Mouse (Mus musculus): Measurements from ENCODE around the gene Oxsm. TPM values are rescaled to one million over a fixed set of nuclear protein-coding genes. Genes with fewer than 3 reads are reported as not detected.

Gene Oxsm
- total RNA-seq (2014; fragmentation: Nextera tagmentation) (6.3 and 11.8 TPM in 2 replicates), total RNA-seq (2017) (8.4 and 9.7 TPM in 2 replicates)

DNA sequence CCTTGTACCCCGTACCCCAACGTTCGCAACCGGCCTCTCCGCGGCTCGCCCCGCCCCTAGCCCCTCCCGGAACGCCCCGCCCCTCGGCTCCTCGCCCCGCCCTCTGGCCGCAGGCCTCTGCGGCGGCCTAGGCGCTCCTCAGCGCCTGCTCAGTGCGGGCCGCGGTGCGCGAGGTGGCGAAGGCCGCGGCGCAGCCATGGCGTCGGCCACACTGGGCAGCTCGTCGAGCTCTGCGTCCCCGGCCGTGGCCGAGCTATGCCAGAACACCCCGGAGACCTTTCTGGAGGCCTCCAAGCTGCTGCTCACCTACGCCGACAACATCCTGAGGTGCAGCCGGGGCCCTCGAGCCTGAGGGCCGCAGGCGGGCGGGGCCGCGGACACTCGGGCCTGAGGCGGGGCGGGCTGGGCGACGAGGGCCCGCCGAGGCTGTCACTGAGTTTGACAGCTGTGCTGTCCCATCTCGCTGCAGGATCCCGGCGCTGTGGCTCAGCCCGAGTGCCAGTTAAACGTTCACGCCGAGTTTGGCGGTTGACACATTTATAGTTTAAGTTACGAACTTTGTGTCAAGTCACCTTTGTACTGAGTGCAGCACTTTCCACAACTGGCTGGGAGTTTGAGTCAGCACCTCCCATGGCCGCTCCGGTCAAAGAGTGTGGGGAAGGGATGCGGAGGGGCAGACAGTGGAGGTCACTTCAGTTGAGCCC is at the start of gene Oxsm, which contains the start of gene Ngly1:
Gene Oxsm (minus strand): TSS at position 638 of the 704 bp plus-strand sequence.
Gene Ngly1 (plus strand): TSS at position 110 of the 704 bp plus-strand sequence.
- peak; percentile 73 for ATAC-seq (replicated peaks; ENCODE audit: low FRiP score, low TSS enrichment, poor library complexity, severe bottlenecking)

- no peak for ATAC-seq (replicated peaks; ENCODE audit: low FRiP score, low TSS enrichment, poor library complexity, severe bottlenecking)
These were observed 47.3 kb upstream of the Oxsm start for GRCm38 (mm10) chr14:16296816-16297468.

- ATAC-seq (replicated peaks; ENCODE audit: low FRiP score, low TSS enrichment, poor library complexity, severe bottlenecking) = no peak
These were observed 44.3 kb upstream of the Oxsm start for GRCm38 (mm10) chr14:16293921-16294320.

GRCm38 (mm10) chr14:16293015-16293414 is 43.4 kb upstream of the Oxsm start:
- 0 out of 2 replicates have a peak, but pooled peaks have one; percentile 39 for ATAC-seq (replicated peaks; ENCODE audit: low FRiP score, low TSS enrichment, poor library complexity, severe bottlenecking)

GRCm38 (mm10) chr14:16292371-16292770 is 42.8 kb upstream of the Oxsm start:
- ATAC-seq (replicated peaks; ENCODE audit: low FRiP score, low TSS enrichment, poor library complexity, severe bottlenecking) = no peak

DNA sequence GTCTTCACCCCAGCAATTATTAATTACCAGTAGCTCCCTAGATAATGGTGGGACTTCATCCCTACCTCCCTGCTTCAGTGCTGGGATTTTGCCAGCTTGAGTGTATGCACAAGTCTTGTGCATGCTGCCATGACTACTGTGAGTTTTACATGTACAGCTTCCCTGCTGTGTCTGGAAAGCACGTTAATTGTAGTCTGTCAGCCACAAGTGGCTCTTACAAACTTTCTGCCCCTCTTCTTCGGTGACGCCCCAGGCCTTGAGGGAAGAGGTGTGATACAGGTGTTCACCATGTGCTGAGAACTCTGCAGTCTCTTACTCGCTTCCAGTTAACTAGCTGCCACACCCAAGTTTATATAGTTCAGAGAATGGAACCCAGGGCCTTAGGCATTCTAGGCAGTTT is 34.4 kb upstream of the Oxsm start:
- ATAC-seq (replicated peaks; ENCODE audit: low FRiP score, low TSS enrichment, poor library complexity, severe bottlenecking) = no peak

DNA sequence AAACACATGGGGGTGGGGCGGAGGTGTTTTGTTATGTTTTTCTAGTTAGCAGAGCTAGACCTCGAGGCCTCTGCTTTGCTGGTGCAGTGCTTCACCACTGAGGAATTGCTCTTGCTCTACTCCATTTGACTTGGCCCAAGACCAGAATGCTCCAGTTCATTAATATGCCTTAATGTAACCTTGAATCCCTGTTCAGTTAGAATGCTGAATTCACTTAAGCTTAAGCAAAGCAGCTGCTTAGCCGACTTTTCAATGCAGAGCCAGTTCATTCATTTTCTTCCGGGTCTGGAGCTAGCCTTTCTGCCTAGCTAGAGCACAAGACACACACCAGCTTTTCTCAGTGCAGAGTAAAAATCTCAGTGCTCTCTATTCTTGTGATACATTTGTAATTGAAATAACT is 29.6 kb upstream of the Oxsm start:
- no peak for ATAC-seq (replicated peaks; ENCODE audit: low FRiP score, low TSS enrichment, poor library complexity, severe bottlenecking)

DNA sequence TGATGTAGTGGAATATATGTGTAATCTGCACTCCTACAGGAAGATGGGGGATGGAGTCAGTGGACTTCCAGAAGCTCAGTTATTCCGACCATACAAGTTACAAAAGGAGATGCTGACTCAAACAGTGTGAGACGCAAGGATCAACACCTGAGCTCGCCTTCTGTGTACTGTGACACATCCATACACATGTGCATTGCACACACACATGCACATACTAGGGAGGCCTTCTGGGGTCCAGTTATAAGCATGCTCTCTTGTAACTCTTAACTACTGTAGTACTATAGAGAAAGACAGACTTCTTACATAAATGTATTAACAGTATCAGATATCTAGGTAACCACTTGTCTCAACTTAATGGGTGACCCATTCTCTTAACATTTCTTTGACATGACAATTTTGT is 24.1 kb upstream of the Oxsm start:
- ATAC-seq (replicated peaks; ENCODE audit: low FRiP score, low TSS enrichment, poor library complexity, severe bottlenecking) = no peak

DNA sequence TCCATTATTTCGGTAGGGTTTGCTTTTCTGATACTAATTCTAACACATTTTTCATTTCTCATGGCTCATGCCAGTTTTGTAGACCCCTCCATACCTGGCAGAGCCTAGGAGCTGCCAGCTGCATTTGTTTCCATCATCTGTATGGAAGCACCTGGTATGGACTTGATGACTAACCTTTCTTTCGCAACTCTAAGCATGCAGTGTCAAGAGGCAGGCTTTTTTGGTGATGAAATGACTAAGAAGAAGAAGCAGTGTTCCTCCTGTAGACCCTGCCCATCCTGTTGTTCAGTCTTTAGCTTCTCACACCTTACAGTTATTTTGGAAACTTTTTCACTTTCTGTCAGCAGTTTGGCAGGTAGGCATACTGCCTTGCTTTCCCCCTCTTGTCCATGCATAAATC is 20.2 kb upstream of the Oxsm start:
- ATAC-seq (replicated peaks; ENCODE audit: low FRiP score, low TSS enrichment, poor library complexity, severe bottlenecking) = no peak

GRCm38 (mm10) chr14:16267028-16267427 is 17.4 kb upstream of the Oxsm start:
- ATAC-seq (replicated peaks; ENCODE audit: low FRiP score, low TSS enrichment, poor library complexity, severe bottlenecking) = no peak

DNA sequence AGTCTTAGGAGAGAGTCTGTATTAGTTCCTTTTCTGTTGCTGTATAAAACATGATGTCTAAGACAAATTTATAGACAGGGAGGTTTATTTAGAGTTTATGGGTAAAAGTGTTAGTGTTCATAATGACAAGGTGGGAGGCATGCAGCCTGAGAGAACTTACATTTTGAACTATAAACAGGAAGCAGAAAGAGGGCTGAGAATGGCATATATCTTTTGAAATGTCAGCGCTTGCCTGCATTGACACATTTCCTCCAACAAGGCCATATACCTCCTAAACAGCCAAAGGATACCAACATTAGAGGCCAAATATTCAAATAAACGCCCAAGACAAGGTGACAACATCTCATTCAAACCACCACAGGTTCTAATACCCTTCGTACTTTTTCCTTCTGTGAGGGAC is 12.3 kb upstream of the Oxsm start:
- ATAC-seq (replicated peaks; ENCODE audit: low FRiP score, low TSS enrichment, poor library complexity, severe bottlenecking) = no peak

GRCm38 (mm10) chr14:16260541-16260940 is 10.9 kb upstream of the Oxsm start:
- ATAC-seq (replicated peaks; ENCODE audit: low FRiP score, low TSS enrichment, poor library complexity, severe bottlenecking) = no peak

DNA sequence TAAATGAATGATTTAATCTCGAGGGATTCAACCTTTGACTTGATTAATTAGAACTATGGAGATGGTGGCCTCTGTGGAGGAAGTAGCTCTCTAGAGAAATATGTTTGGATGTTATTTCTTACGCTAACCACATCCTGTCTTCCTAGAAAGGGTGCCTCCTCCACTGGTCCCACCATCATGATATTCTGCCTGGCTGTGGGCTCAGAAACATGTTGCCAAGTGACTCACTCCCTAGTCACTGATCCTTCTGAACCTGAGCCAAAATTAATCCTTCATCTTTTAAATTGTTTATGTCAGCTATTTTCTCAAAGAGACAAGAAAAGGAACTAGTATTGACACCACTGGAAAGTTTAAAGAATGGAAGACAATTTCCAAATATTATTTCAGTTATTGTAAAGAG is 6.6 kb upstream of the Oxsm start:
- ATAC-seq (replicated peaks; ENCODE audit: low FRiP score, low TSS enrichment, poor library complexity, severe bottlenecking) = peak; percentile 72

DNA sequence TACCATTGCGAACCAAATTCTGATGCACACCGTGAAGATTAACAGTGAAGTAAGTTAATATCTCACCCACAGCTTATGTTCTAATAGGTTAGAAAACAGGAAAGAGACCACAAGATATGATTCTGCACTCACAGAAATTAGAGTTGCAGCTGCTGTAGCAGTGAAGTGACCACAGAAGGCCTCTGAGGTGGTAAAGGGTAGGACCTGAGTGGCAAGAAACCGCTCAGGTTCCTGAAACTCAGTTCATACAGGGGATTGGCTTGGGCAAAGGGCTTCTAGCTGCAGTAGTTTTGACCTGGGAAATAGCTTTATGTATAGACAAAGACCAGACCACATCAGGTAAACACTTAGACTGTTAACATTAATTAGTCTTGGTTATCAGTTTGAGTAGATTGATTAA is 6.1 kb upstream of the Oxsm start:
- peak; percentile 42 for ATAC-seq (replicated peaks; ENCODE audit: low FRiP score, low TSS enrichment, poor library complexity, severe bottlenecking)

DNA sequence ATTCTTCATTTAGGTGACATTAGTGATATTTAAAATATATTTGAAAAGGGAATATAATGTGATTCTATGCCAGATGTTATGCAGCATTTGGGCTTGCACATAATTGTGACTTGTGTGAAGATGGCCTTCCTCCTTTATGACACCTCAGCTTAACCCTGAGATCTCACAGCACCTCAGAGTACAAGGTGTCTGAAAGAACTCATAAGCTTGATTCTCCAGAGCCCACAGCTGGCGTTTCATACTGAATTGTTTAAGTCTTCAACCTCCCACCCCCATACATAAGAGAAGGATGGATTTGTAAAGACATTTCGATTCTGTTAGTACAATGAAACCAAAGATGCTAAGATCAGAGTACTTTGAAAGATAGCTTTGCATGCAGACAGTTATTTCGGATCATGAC is 491 bp upstream of the Oxsm start:
- ATAC-seq (replicated peaks; ENCODE audit: low FRiP score, low TSS enrichment, poor library complexity, severe bottlenecking) = no peak

DNA sequence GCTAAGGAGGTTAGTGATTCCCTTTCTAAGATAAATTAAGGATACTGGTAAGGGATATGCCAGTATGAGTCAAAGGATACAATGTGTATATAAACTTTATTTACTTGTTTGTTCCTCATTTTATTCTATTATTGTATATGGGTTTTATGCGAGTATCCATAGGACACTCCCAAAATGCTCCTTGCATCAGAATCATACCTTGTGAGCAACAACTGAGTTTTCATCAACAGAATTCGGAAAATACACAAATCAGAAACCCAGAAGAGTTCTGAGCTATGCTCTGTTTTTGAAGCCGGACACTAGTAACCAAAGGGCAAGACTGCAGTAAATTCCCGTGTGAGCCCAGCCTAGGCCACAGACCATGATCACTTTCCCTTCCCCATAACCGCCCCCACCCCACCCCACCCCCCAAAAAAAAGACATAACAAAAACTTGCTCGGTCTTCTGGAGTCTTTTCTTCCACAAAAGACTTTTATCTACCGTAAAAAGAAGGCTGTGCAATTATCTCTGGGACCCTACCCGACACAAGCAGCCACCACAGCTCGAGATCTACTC is 928 bp downstream of the Oxsm start:
- ATAC-seq (replicated peaks; ENCODE audit: low FRiP score, low TSS enrichment, poor library complexity, severe bottlenecking) = no peak

- ATAC-seq (replicated peaks; ENCODE audit: low FRiP score, low TSS enrichment, poor library complexity, severe bottlenecking) = no peak
These were observed 1.5 kb downstream of the Oxsm start for GRCm38 (mm10) chr14:16248135-16248534.

GRCm38 (mm10) chr14:16246340-16246912 is 3.2 kb downstream of the Oxsm start:
- no peak for ATAC-seq (replicated peaks; ENCODE audit: low FRiP score, low TSS enrichment, poor library complexity, severe bottlenecking)

GRCm38 (mm10) chr14:16245127-16245526 is 4.5 kb downstream of the Oxsm start:
- peak; percentile 18; the same call in 1 of the 2 replicates for ATAC-seq (replicated peaks; ENCODE audit: low FRiP score, low TSS enrichment, poor library complexity, severe bottlenecking)

DNA sequence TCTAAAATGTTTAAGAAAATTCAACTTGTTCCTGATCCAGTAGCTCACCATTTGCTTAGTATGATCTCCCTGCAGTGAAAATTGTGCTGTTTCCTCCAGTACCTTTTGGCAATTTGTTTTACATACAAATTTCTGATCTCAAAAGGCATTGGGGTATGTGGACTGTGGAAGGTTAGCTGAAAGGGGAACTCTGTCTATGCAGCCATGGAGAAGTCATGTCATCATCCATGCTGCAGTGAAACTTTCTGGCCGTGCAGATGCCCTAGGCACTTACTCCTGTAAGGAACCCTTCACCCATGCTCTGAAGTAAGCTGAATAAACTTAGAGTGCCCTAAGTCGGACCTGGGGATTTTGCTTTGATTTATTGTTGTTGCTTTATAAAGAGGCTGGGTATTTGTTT is 5.2 kb downstream of the Oxsm start:
- ATAC-seq (replicated peaks; ENCODE audit: low FRiP score, low TSS enrichment, poor library complexity, severe bottlenecking) = no peak
